Mouse (Mus musculus) olfactory bulb, adult 2 months (tissue): ENCODE measurements around the gene Gm49711.
"Not testable (repeated sequence)": the region's sequence is repeated elsewhere in the genome, so short reads cannot be mapped to it uniquely, and the experiment has no call there.

Experiments used
- CTCF ChIP-seq: fragments of 200-500 bp; IDR thresholded peaks from 2 replicates; pipeline ENCODE4 v1.5.1; 2012; ENCODE audit warnings: low read depth, mild to moderate bottlenecking, low read length, moderate library complexity; ENCODE audit not compliant: insufficient read depth
- POLR2A ChIP-seq: fragments of 200-500 bp; IDR thresholded peaks from 2 replicates; pipeline ENCODE4 v1.6.1; 2012; ENCODE audit warnings: mild to moderate bottlenecking, low read depth, low read length, moderate library complexity; ENCODE audit not compliant: insufficient read depth

GRCm38 (mm10) chr16:92210316-92210715 lies 152.2 kb downstream of the Gm49711 start:
- TF ChIP-seq POLR2A, CTCF: not testable (repeated sequence)
